Mouse (Mus musculus): Measurements from ENCODE around the gene Dgkd. TPM values are rescaled to one million over a fixed set of nuclear protein-coding genes. Genes with fewer than 3 reads are reported as not detected.
A peak's percentile ranks its signal among the peaks of the same experiment; 100 is the strongest.

Gene Dgkd
- polyA plus RNA-seq (2015; fragmentation: Nextera tagmentation; extraction: Ambion mirVana) = 33.8 and 35.3 TPM in 2 replicates

- 2% methylated on average over 45 of the region's 74 CpGs for WGBS
- Histone ChIP-seq H3K9ac (replicated peaks; ENCODE audit: low read length) (peak within 1 kb of the TSS; percentile 95), H3K36me3 (ENCODE audit: insufficient read depth, low read length) (no peaks in the 10 kb centered on the region), H3K9me3 (ENCODE audit: low read length) (no peaks in the 10 kb centered on the region), H3K27me3 (ENCODE audit: insufficient read depth, low read length) (no peaks in the 10 kb centered on the region), H3K4me3 (ENCODE audit: low read length) (peak within 1 kb of the TSS; percentile 89), H3K27ac (ENCODE audit: low read length) (peak within 1 kb of the TSS; percentile 71), H3K4me2 (replicated peaks; ENCODE audit: low read depth, low read length) (peak within 1 kb of the TSS; percentile 91), H3K4me1 (ENCODE audit: insufficient read depth, low read length) (peaks cover 33% of the 10 kb centered on the region)
- ATAC-seq (ENCODE audit: low FRiP score, low TSS enrichment) = peak; percentile 96
Measured at GRCm38 (mm10) chr1:87852892-87853600, at the start of gene Dgkd. TSS of gene Dgkd (plus strand) at chr1:87853287.

GRCm38 (mm10) chr1:87803576-87803975 lies 49.5 kb upstream of the Dgkd start, which contains the start of gene Sag:
TSS of gene Sag (plus strand) at chr1:87803680.
- no peak within 1 kb of the TSS for H3K9ac ChIP-seq (replicated peaks; ENCODE audit: low read length)
- no peaks in the 10 kb centered on the region for H3K4me1 ChIP-seq (ENCODE audit: insufficient read depth, low read length)
- ATAC-seq (ENCODE audit: low FRiP score, low TSS enrichment) = no peak
- no peaks in the 10 kb centered on the region for H3K36me3 ChIP-seq (ENCODE audit: insufficient read depth, low read length)
- H3K9me3 ChIP-seq (ENCODE audit: low read length) = no peaks in the 10 kb centered on the region
- H3K27ac ChIP-seq (ENCODE audit: low read length) = no peak within 1 kb of the TSS
- no peak within 1 kb of the TSS for H3K4me2 ChIP-seq (replicated peaks; ENCODE audit: low read depth, low read length)
- no peaks in the 10 kb centered on the region for H3K27me3 ChIP-seq (ENCODE audit: insufficient read depth, low read length)
- 48% methylated on average over 6 of the region's 6 CpGs for WGBS
- no peak within 1 kb of the TSS for H3K4me3 ChIP-seq (ENCODE audit: low read length)

- Histone ChIP-seq H3K27me3 (ENCODE audit: insufficient read depth, low read length) (no peaks in the 10 kb centered on the region), H3K9me3 (ENCODE audit: low read length) (no peaks in the 10 kb centered on the region), H3K4me1 (ENCODE audit: insufficient read depth, low read length) (no peaks in the 10 kb centered on the region), H3K36me3 (ENCODE audit: insufficient read depth, low read length) (no peaks in the 10 kb centered on the region), H3K4me3 (ENCODE audit: low read length) (no peak overlapping the region), H3K9ac (replicated peaks; ENCODE audit: low read length) (no peak overlapping the region), H3K27ac (ENCODE audit: low read length) (no peak overlapping the region), H3K4me2 (replicated peaks; ENCODE audit: low read depth, low read length) (no peak overlapping the region)
- ATAC-seq (ENCODE audit: low FRiP score, low TSS enrichment) = no peak
- WGBS = 82% methylated on average over 1 of the region's 1 CpGs
Measured at GRCm38 (mm10) chr1:87807751-87808150, 45.3 kb upstream of the Dgkd start.

- no peak for ATAC-seq (ENCODE audit: low FRiP score, low TSS enrichment)
- WGBS = 89% methylated on average over 7 of the region's 7 CpGs
Measured at GRCm38 (mm10) chr1:87811391-87811790, 41.7 kb upstream of the Dgkd start.

GRCm38 (mm10) chr1:87812061-87812460 lies 41.0 kb upstream of the Dgkd start:
- no peak overlapping the region for H3K9ac ChIP-seq (replicated peaks; ENCODE audit: low read length)
- H3K4me1 ChIP-seq (ENCODE audit: insufficient read depth, low read length) = no peaks in the 10 kb centered on the region
- H3K4me2 ChIP-seq (replicated peaks; ENCODE audit: low read depth, low read length) = no peak overlapping the region
- H3K36me3 ChIP-seq (ENCODE audit: insufficient read depth, low read length) = no peaks in the 10 kb centered on the region
- WGBS = 62% methylated on average over 10 of the region's 10 CpGs
- H3K4me3 ChIP-seq (ENCODE audit: low read length) = no peak overlapping the region
- no peak for ATAC-seq (ENCODE audit: low FRiP score, low TSS enrichment)
- H3K9me3 ChIP-seq (ENCODE audit: low read length) = no peaks in the 10 kb centered on the region
- H3K27me3 ChIP-seq (ENCODE audit: insufficient read depth, low read length) = no peaks in the 10 kb centered on the region
- H3K27ac ChIP-seq (ENCODE audit: low read length) = no peak overlapping the region

More at GRCm38 (mm10) chr1:87811391-87811790, 41.7 kb upstream of the Dgkd start:
- Histone ChIP-seq H3K9me3 (ENCODE audit: low read length) (no peaks in the 10 kb centered on the region), H3K27ac (ENCODE audit: low read length) (no peak overlapping the region), H3K4me1 (ENCODE audit: insufficient read depth, low read length) (no peaks in the 10 kb centered on the region), H3K27me3 (ENCODE audit: insufficient read depth, low read length) (no peaks in the 10 kb centered on the region), H3K4me3 (ENCODE audit: low read length) (no peak overlapping the region), H3K36me3 (ENCODE audit: insufficient read depth, low read length) (no peaks in the 10 kb centered on the region), H3K4me2 (replicated peaks; ENCODE audit: low read depth, low read length) (no peak overlapping the region), H3K9ac (replicated peaks; ENCODE audit: low read length) (no peak overlapping the region)

- Histone ChIP-seq H3K4me2 (replicated peaks; ENCODE audit: low read depth, low read length) (no peak overlapping the region), H3K36me3 (ENCODE audit: insufficient read depth, low read length) (no peaks in the 10 kb centered on the region), H3K4me3 (ENCODE audit: low read length) (no peak overlapping the region), H3K27ac (ENCODE audit: low read length) (no peak overlapping the region), H3K9ac (replicated peaks; ENCODE audit: low read length) (no peak overlapping the region), H3K9me3 (ENCODE audit: low read length) (no peaks in the 10 kb centered on the region), H3K4me1 (ENCODE audit: insufficient read depth, low read length) (no peaks in the 10 kb centered on the region), H3K27me3 (ENCODE audit: insufficient read depth, low read length) (no peaks in the 10 kb centered on the region)
- no peak for ATAC-seq (ENCODE audit: low FRiP score, low TSS enrichment)
- WGBS = 79% methylated on average over 6 of the region's 6 CpGs
Measured at GRCm38 (mm10) chr1:87813155-87813554, 39.9 kb upstream of the Dgkd start.

- no peak overlapping the region for H3K27ac ChIP-seq (ENCODE audit: low read length)
- H3K4me3 ChIP-seq (ENCODE audit: low read length) = no peak overlapping the region
- no peak for ATAC-seq (ENCODE audit: low FRiP score, low TSS enrichment)
- no peaks in the 10 kb centered on the region for H3K4me1 ChIP-seq (ENCODE audit: insufficient read depth, low read length)
- H3K27me3 ChIP-seq (ENCODE audit: insufficient read depth, low read length) = no peaks in the 10 kb centered on the region
- H3K9me3 ChIP-seq (ENCODE audit: low read length) = no peaks in the 10 kb centered on the region
- no peaks in the 10 kb centered on the region for H3K36me3 ChIP-seq (ENCODE audit: insufficient read depth, low read length)
- H3K9ac ChIP-seq (replicated peaks; ENCODE audit: low read length) = no peak overlapping the region
- H3K4me2 ChIP-seq (replicated peaks; ENCODE audit: low read depth, low read length) = no peak overlapping the region
- 70% methylated on average over 7 of the region's 7 CpGs for WGBS
Measured at GRCm38 (mm10) chr1:87813681-87814080, 39.4 kb upstream of the Dgkd start.

- H3K9me3 ChIP-seq (ENCODE audit: low read length) = no peaks in the 10 kb centered on the region
- ATAC-seq (ENCODE audit: low FRiP score, low TSS enrichment) = no peak
Measured at GRCm38 (mm10) chr1:87824420-87824995, 28.6 kb upstream of the Dgkd start.

GRCm38 (mm10) chr1:87825281-87825680 lies 27.8 kb upstream of the Dgkd start:
- H3K27me3 ChIP-seq (ENCODE audit: insufficient read depth, low read length) = no peaks in the 10 kb centered on the region
- H3K9ac ChIP-seq (replicated peaks; ENCODE audit: low read length) = no peak overlapping the region
- no peaks in the 10 kb centered on the region for H3K9me3 ChIP-seq (ENCODE audit: low read length)
- no peak for ATAC-seq (ENCODE audit: low FRiP score, low TSS enrichment)
- H3K27ac ChIP-seq (ENCODE audit: low read length) = no peak overlapping the region
- 77% methylated on average over 5 of the region's 5 CpGs for WGBS
- no peak overlapping the region for H3K4me2 ChIP-seq (replicated peaks; ENCODE audit: low read depth, low read length)
- H3K36me3 ChIP-seq (ENCODE audit: insufficient read depth, low read length) = no peaks in the 10 kb centered on the region
- no peak overlapping the region for H3K4me3 ChIP-seq (ENCODE audit: low read length)
- H3K4me1 ChIP-seq (ENCODE audit: insufficient read depth, low read length) = peaks cover 5% of the 10 kb centered on the region; the same call in 1 of the 2 replicates

More at GRCm38 (mm10) chr1:87824420-87824995, 28.6 kb upstream of the Dgkd start:
- no peak overlapping the region for H3K9ac ChIP-seq (replicated peaks; ENCODE audit: low read length)
- no peaks in the 10 kb centered on the region for H3K27me3 ChIP-seq (ENCODE audit: insufficient read depth, low read length)
- no peaks in the 10 kb centered on the region for H3K36me3 ChIP-seq (ENCODE audit: insufficient read depth, low read length)
- H3K4me2 ChIP-seq (replicated peaks; ENCODE audit: low read depth, low read length) = no peak overlapping the region
- H3K4me1 ChIP-seq (ENCODE audit: insufficient read depth, low read length) = peaks cover 4% of the 10 kb centered on the region; the same call in 1 of the 2 replicates
- 94% methylated on average over 10 of the region's 10 CpGs for WGBS
- no peak overlapping the region for H3K27ac ChIP-seq (ENCODE audit: low read length)
- no peak overlapping the region for H3K4me3 ChIP-seq (ENCODE audit: low read length)

- Histone ChIP-seq H3K27me3 (ENCODE audit: insufficient read depth, low read length) (no peaks in the 10 kb centered on the region), H3K4me1 (ENCODE audit: insufficient read depth, low read length) (peaks cover 5% of the 10 kb centered on the region; the same call in 1 of the 2 replicates), H3K36me3 (ENCODE audit: insufficient read depth, low read length) (no peaks in the 10 kb centered on the region), H3K27ac (ENCODE audit: low read length) (no peak overlapping the region), H3K9ac (replicated peaks; ENCODE audit: low read length) (no peak overlapping the region), H3K9me3 (ENCODE audit: low read length) (no peaks in the 10 kb centered on the region), H3K4me2 (replicated peaks; ENCODE audit: low read depth, low read length) (no peak overlapping the region), H3K4me3 (ENCODE audit: low read length) (no peak overlapping the region)
- WGBS = 85% methylated on average over 6 of the region's 6 CpGs
- ATAC-seq (ENCODE audit: low FRiP score, low TSS enrichment) = no peak
Measured at GRCm38 (mm10) chr1:87825991-87826390, 27.1 kb upstream of the Dgkd start.

Data from kidney, embryonic 16.5 days (tissue).